Mouse (Mus musculus): ENCODE measurements around the gene Antxr2. TPM values are rescaled to one million over a fixed set of nuclear protein-coding genes. Genes with fewer than 3 reads are reported as not detected.

Gene Antxr2
- total and polyA plus RNA-seq, 3 experiments, result 3.6 to 4.0 (median 3.9) TPM

Other genes starting within 250 kb of the Antxr2 start
- 0.04 TPM in 2 replicates for gene Prdm8, start 136.2 kb upstream of the Antxr2 start, total RNA-seq (2012; rRNA removed)
- 0.08 and 0.09 TPM in 2 replicates for gene Prdm8, start 136.2 kb upstream of the Antxr2 start, total RNA-seq (2014; rRNA removed)
- 0.06 and 0.18 TPM in 2 replicates for gene Prdm8, start 136.2 kb upstream of the Antxr2 start, polyA plus RNA-seq (2012; ENCODE audit: insufficient read length, low read depth)
- 0.04 and 0.08 TPM in 2 replicates for gene Fgf5, start 223.1 kb upstream of the Antxr2 start, total RNA-seq (2012; rRNA removed)
- gene Fgf5, start 223.1 kb upstream of the Antxr2 start, total RNA-seq (2014; rRNA removed), result 0.55 and 0.57 TPM in 2 replicates
- 0.27 and 0.55 TPM in 2 replicates for gene Fgf5, start 223.1 kb upstream of the Antxr2 start, polyA plus RNA-seq (2012; ENCODE audit: insufficient read length, low read depth)

Data from CH12.LX (cell line).